Mouse (Mus musculus) kidney, adult 2 months (tissue): ENCODE results near the gene Bcas1. TPM values are rescaled to one million over a fixed set of nuclear protein-coding genes. Genes with fewer than 3 reads are reported as not detected.

ENCODE experiments used
- DNase-seq: peaks from one replicate; pipeline ENCODE4 v3.0.0; 2021
- H3K27ac ChIP-seq: fragments of 200-500 bp; 2 replicates; pipeline ENCODE4 v1.5.1; 2012; ENCODE audit warnings: low read depth, low read length, control low read depth, inconsistent platforms; ENCODE audit not compliant: insufficient read depth
- H3K27me3 ChIP-seq: fragments of 200-500 bp; replicated peaks from 2 replicates; pipeline ENCODE4 v1.6.1; 2012; ENCODE audit warnings: mild to moderate bottlenecking, moderate library complexity, low read length, inconsistent platforms; ENCODE audit not compliant: control insufficient read depth, insufficient read depth
- H3K36me3 ChIP-seq: fragments of 200-500 bp; 2 replicates; pipeline ENCODE4 v1.6.1; 2012; ENCODE audit warnings: mild to moderate bottlenecking, moderate library complexity, low read length, inconsistent platforms; ENCODE audit not compliant: control insufficient read depth, insufficient read depth
- H3K4me1 ChIP-seq: fragments of 200-500 bp; 2 replicates; pipeline ENCODE4 v1.6.1; 2011; ENCODE audit warnings: low read length; ENCODE audit not compliant: control insufficient read depth, insufficient read depth
- H3K4me3 ChIP-seq: fragments of 200-500 bp; 2 replicates; pipeline ENCODE4 v1.5.1; 2011; ENCODE audit warnings: mild to moderate bottlenecking, low read depth, low read length, control low read depth; ENCODE audit not compliant: insufficient read depth
- CTCF ChIP-seq: fragments of 200-500 bp; conservative IDR thresholded peaks from 2 replicates; pipeline ENCODE4 v1.5.1; 2011; ENCODE audit warnings: low read depth, mild to moderate bottlenecking, control low read depth, low read length, moderate library complexity, mixed read lengths; ENCODE audit not compliant: insufficient read depth, insufficient read length
- POLR2A ChIP-seq: fragments of 200-500 bp; IDR thresholded peaks from one replicate; pipeline ENCODE4 v1.6.1; 2011; ENCODE audit warnings: low read depth, low read length, control low read depth
- WGBS: fragments of 180-500 bp; shearing (Covaris S2); methylation state at CpG from one replicate; pipeline ENCODE4 v1.1.7; 2018; 5-methylcytosine and 5-hydroxymethylcytosine counted together
- polyA plus RNA-seq: library from polyadenylated mRNA; depleted of rRNA; stranded (reverse); fragments of >200 nt; gene quantifications from 2 replicates; pipeline ENCODE4 v1.2.3, GENCODE M21; 2012

Bcas1 gene
- polyA plus RNA-seq, 1 experiment: 0.45 TPM

GRCm38 (mm10) chr2:170322013-170322414, 105.6 kb downstream of the Bcas1 start:
- 62% methylated on average over 3 of the region's 3 CpGs for WGBS
- Histone ChIP-seq H3K36me3 (no peaks in the 10 kb centered on the region), H3K27me3 (no peaks in the 10 kb centered on the region), H3K27ac (no peak overlapping the region), H3K4me3 (no peak overlapping the region), H3K4me1 (0 out of 2 replicates have a peak, but pooled peaks cover 7% of the 10 kb centered on the region)
- TF ChIP-seq POLR2A: no peak
- TF ChIP-seq CTCF: no peak
- no peak for DNase-seq

GRCm38 (mm10) chr2:170321579-170321978, 106.1 kb downstream of the Bcas1 start:
- Histone ChIP-seq H3K4me3 (no peak overlapping the region), H3K36me3 (no peaks in the 10 kb centered on the region), H3K27ac (no peak overlapping the region), H3K4me1 (0 out of 2 replicates have a peak, but pooled peaks cover 7% of the 10 kb centered on the region), H3K27me3 (no peaks in the 10 kb centered on the region)
- no peak for TF ChIP-seq CTCF
- no peak for DNase-seq
- WGBS: 80% methylated on average over 5 of the region's 5 CpGs

GRCm38 (mm10) chr2:170319533-170320463, 107.8 kb downstream of the Bcas1 start:
- DNase-seq: no peak
- Histone ChIP-seq H3K27me3 (no peaks in the 10 kb centered on the region), H3K4me1 (0 out of 2 replicates have a peak, but pooled peaks cover 7% of the 10 kb centered on the region), H3K4me3 (peak overlapping the region; percentile 43), H3K36me3 (no peaks in the 10 kb centered on the region), H3K27ac (no peak overlapping the region)
- TF ChIP-seq POLR2A (no peak), CTCF (no peak)
- 22% methylated on average over 20 of the region's 20 CpGs for WGBS

GRCm38 (mm10) chr2:170318713-170319532, 108.7 kb downstream of the Bcas1 start:
- 13% methylated on average over 25 of the region's 25 CpGs for WGBS
- H3K4me3 ChIP-seq: peak overlapping the region; percentile 23; the same call in 1 of the 2 replicates
- H3K27me3 ChIP-seq: no peaks in the 10 kb centered on the region
- no peak overlapping the region for H3K27ac ChIP-seq
- TF ChIP-seq POLR2A (no peak), CTCF (peak; percentile 73)
- no peaks in the 10 kb centered on the region for H3K36me3 ChIP-seq
- DNase-seq: peak; percentile 92
- H3K4me1 ChIP-seq: 0 out of 2 replicates have a peak, but pooled peaks cover 7% of the 10 kb centered on the region

GRCm38 (mm10) chr2:170316774-170317173, 110.9 kb downstream of the Bcas1 start:
- H3K27me3 ChIP-seq: no peaks in the 10 kb centered on the region
- H3K36me3 ChIP-seq: no peaks in the 10 kb centered on the region
- no peak for TF ChIP-seq POLR2A
- TF ChIP-seq CTCF: no peak
- H3K27ac ChIP-seq: no peak overlapping the region
- no peak overlapping the region for H3K4me3 ChIP-seq
- WGBS: 93% methylated on average over 4 of the region's 4 CpGs
- H3K4me1 ChIP-seq: 0 out of 2 replicates have a peak, but pooled peaks cover 7% of the 10 kb centered on the region
- DNase-seq: no peak

DNA sequence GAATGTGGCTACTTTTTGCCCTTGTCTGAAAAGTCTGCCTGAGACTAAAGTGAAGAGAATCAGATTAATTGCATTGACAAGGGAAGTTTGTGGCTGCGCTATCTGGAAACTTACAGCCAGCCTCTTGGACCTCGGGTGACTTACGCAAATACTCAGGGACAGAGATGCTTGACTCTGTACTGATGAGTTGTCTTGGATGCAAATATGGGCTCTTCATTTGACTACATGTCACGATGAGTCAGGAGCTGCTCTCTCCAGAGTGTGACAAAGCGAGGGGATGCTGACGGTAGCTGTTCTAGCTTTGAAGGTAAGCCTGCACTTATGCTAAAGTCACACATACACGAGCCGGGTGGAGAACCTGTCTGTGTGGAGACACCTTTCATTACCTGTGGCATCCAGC, 111.3 kb downstream of the Bcas1 start:
- no peak for TF ChIP-seq POLR2A
- no peak for TF ChIP-seq CTCF
- DNase-seq: no peak
- Histone ChIP-seq H3K36me3 (no peaks in the 10 kb centered on the region), H3K4me1 (0 out of 2 replicates have a peak, but pooled peaks cover 7% of the 10 kb centered on the region), H3K27me3 (no peaks in the 10 kb centered on the region), H3K4me3 (no peak overlapping the region), H3K27ac (no peak overlapping the region)
- WGBS: 90% methylated on average over 8 of the region's 8 CpGs
